Comparison of ENCODE assay signal across 9 mouse cellular contexts in the genomic region with DNA sequence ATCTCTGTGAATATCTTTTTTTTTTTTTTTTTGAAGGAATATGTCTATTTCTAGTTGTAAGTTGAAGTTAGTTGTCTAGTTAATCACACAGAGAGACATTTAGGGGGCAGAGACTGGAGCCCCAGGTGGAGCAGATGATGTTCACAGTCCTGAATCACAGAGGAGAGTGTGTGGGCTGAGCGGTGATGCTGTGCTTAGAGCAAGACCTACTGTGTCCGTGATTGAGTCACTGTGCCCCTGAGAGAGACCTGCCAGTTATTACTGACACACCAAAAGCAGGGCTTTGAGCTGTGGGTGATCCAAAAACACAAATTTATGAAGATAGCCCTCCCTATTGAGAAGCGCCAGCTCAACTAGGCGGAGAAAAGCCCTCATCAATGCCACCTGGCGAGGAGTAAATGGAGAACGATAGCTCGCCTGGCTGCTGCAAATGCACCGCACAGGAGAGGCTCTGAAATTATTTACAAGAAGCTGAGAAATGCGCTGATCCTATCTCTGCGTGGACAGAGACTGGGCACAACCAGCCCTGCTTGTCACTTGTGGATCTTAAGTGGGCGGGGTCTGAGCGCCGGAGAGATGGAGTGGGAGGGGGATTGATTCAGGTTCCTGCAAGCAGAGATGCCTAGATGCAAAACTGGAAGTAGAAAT.
DNase-seq lines count a peak whose midpoint lies in the region; ATAC-seq and TF ChIP-seq lines count a peak whose summit lies in the region.
"Had no signal": no experiment of that assay in that cellular context is flagged by ENCODE, and none has a peak within 500 bp of the region (broad histone marks: within the 10 kb centered on the region; RNA-seq: fewer than 3 reads in every experiment).

No protein-coding gene starts in this region.

- TF ChIP-seq CTCF in heart, postnatal 0 days (IDR thresholded peaks at IDR 0.05; ENCODE audit: low read depth), result no peak
- no peak for TF ChIP-seq CTCF in cortical plate, adult 2 months (IDR thresholded peaks at IDR 0.05; ENCODE audit: extremely low read depth, insufficient read depth, low read length)
- peak; percentile 25; the same call in 1 of the 2 replicates for TF ChIP-seq CTCF in forebrain, postnatal 0 days (IDR thresholded peaks at IDR 0.05; ENCODE audit: low read depth)

- H3K36me3 ChIP-seq in heart, postnatal 0 days (replicated peaks; ENCODE audit: control insufficient read depth, insufficient read depth, low read length), result no peaks in the 10 kb centered on the region
- H3K36me3 ChIP-seq in forebrain, postnatal 0 days (ENCODE audit: insufficient read depth), result no peaks in the 10 kb centered on the region
- H3K36me3 ChIP-seq in midbrain, embryonic 14.5 days (ENCODE audit: control insufficient read depth, insufficient read depth, low read length), result no peaks in the 10 kb centered on the region
- H3K36me3 ChIP-seq: G1E had no signal

- ATAC-seq in heart, postnatal 0 days (ENCODE audit: insufficient read depth, low read depth), result no peak
- 0 out of 2 replicates have a peak, but pooled peaks have one; percentile 20 for ATAC-seq in forebrain, postnatal 0 days
- no peak for ATAC-seq in midbrain, embryonic 14.5 days (ENCODE audit: low FRiP score, low TSS enrichment)
- no peak for ATAC-seq in activated CD4-positive, CD25-positive, alpha-beta regulatory T cell, adult 4 months

- H3K4me3 ChIP-seq in heart, postnatal 0 days (ENCODE audit: low read depth, low read length), result 0 out of 2 replicates have a peak overlapping the region, but pooled peaks have one; percentile 5
- peak overlapping the region; percentile 20 for H3K4me3 ChIP-seq in cortical plate, adult 2 months (ENCODE audit: insufficient read depth, low read length)
- peak overlapping the region; percentile 30 for H3K4me3 ChIP-seq in forebrain, postnatal 0 days (ENCODE audit: low read depth, low read length)
- H3K4me3 ChIP-seq in midbrain, embryonic 14.5 days (replicated peaks; ENCODE audit: low read depth, low read length), result peak overlapping the region; percentile 26

- H3K9ac ChIP-seq in heart, postnatal 0 days (replicated peaks; ENCODE audit: low read depth, low read length), result no peak overlapping the region
- H3K9ac ChIP-seq in forebrain, postnatal 0 days, result peak overlapping the region; percentile 43
- H3K9ac ChIP-seq in midbrain, embryonic 14.5 days (replicated peaks; ENCODE audit: low read length), result peak overlapping the region; percentile 13; the same call in 1 of the 2 replicates

- peak overlapping the region; percentile 21 for H3K4me2 ChIP-seq in heart, postnatal 0 days (ENCODE audit: low read depth, low read length)
- H3K4me2 ChIP-seq in forebrain, postnatal 0 days (ENCODE audit: low read depth), result peak overlapping the region; percentile 52
- peak overlapping the region; percentile 44 for H3K4me2 ChIP-seq in midbrain, embryonic 14.5 days (ENCODE audit: low read length)

- no peaks in the 10 kb centered on the region for H3K27me3 ChIP-seq in heart, postnatal 0 days (ENCODE audit: control insufficient read depth, insufficient read depth, low read length)
- H3K27me3 ChIP-seq in forebrain, postnatal 0 days (ENCODE audit: insufficient read depth, low read length), result no peaks in the 10 kb centered on the region
- H3K27me3 ChIP-seq in midbrain, embryonic 14.5 days (ENCODE audit: control insufficient read depth, insufficient read depth, low read length), result no peaks in the 10 kb centered on the region

- DNase-seq in heart, postnatal 0 days (ENCODE audit: low spot score), result no peak
- DNase-seq in heart, adult 18-20 months, result no peak
- DNase-seq in forebrain, postnatal 0 days, result peak; percentile 50
- peak; percentile 63 for DNase-seq in midbrain, embryonic 14.5 days
- DNase-seq in adrenal gland, adult (ENCODE audit: inconsistent age in 2 of 2, low spot score in 1 of 2), result no peak
- DNase-seq in adrenal gland, adult 8-10 months, result no peak

- TF ChIP-seq EP300 in heart, postnatal 0 days (IDR thresholded peaks at IDR 0.05; ENCODE audit: low read depth), result no peak

- no peaks in the 10 kb centered on the region for H3K9me3 ChIP-seq in heart, postnatal 0 days (replicated peaks; ENCODE audit: control insufficient read depth, low read length)
- H3K9me3 ChIP-seq in forebrain, postnatal 0 days (ENCODE audit: low read length), result no peaks in the 10 kb centered on the region
- H3K9me3 ChIP-seq in midbrain, embryonic 14.5 days (ENCODE audit: control insufficient read depth, low read length), result no peaks in the 10 kb centered on the region

- WGBS in heart, postnatal 0 days, result 15% methylated on average over 13 of the region's 13 CpGs
- WGBS in forebrain, postnatal 0 days, result 15% methylated on average over 13 of the region's 13 CpGs
- WGBS in midbrain, embryonic 14.5 days, result 22% methylated on average over 13 of the region's 13 CpGs

- H3K27ac ChIP-seq in heart, postnatal 0 days (ENCODE audit: low read depth), result no peak overlapping the region
- no peak overlapping the region for H3K27ac ChIP-seq in cortical plate, adult 2 months (ENCODE audit: insufficient read depth, low read length)
- peak overlapping the region; percentile 35; the same call in 1 of the 2 replicates for H3K27ac ChIP-seq in forebrain, postnatal 0 days (ENCODE audit: low read depth, low read length)
- H3K27ac ChIP-seq in midbrain, embryonic 14.5 days (replicated peaks; ENCODE audit: low read depth, low read length), result no peak overlapping the region

- no peak for TF ChIP-seq POLR2A in cortical plate, adult 2 months (IDR thresholded peaks at IDR 0.05; ENCODE audit: extremely low read depth, insufficient read depth, low read length)

- H3K4me1 ChIP-seq in heart, postnatal 0 days (ENCODE audit: control insufficient read depth, insufficient read depth), result no peaks in the 10 kb centered on the region; the same call in 1 of the 2 replicates
- H3K4me1 ChIP-seq in cortical plate, adult 2 months (ENCODE audit: control insufficient read depth, insufficient read depth, low read length), result peaks cover 2% of the 10 kb centered on the region; the same call in 1 of the 2 replicates
- 0 out of 2 replicates have a peak, but pooled peaks cover 3% of the 10 kb centered on the region for H3K4me1 ChIP-seq in forebrain, postnatal 0 days (ENCODE audit: insufficient read depth)
- H3K4me1 ChIP-seq in midbrain, embryonic 14.5 days (ENCODE audit: control insufficient read depth, insufficient read depth, low read length), result 0 out of 2 replicates have a peak, but pooled peaks cover 6% of the 10 kb centered on the region

Comparison
In these comparisons a context has a peak if more than half of its experiments do, and no peak if none do; other contexts are left out.
1. DNase-seq: peak in forebrain, postnatal 0 days (single experiment) and midbrain, embryonic 14.5 days (single experiment); none in heart, postnatal 0 days (single experiment), heart, adult 18-20 months (0 of 2), adrenal gland, adult (0 of 2) and adrenal gland, adult 8-10 months (single experiment).
2. Peak in every context shown above with its lines, with median percentiles within 50 percentile points of each other: H3K4me2 ChIP-seq and H3K4me3 ChIP-seq.